Mouse (Mus musculus) lung, adult 18-20 months (tissue): ENCODE results near the gene Sh3pxd2a.

Experiments used
- DNase-seq, 2 experiments: peaks; one replicate each; pipeline ENCODE4 v3.0.0; 2022; ENCODE audit warnings: mixed read lengths in 2 of 2

The Sh3pxd2a gene

GRCm38 (mm10) chr19:47266070-47266801, 198.0 kb downstream of the Sh3pxd2a start:
- DNase-seq, result peak; percentile 35 to 66

GRCm38 (mm10) chr19:47264322-47265092, 199.7 kb downstream of the Sh3pxd2a start:
- peak; percentile 72 to 84 for DNase-seq

DNA sequence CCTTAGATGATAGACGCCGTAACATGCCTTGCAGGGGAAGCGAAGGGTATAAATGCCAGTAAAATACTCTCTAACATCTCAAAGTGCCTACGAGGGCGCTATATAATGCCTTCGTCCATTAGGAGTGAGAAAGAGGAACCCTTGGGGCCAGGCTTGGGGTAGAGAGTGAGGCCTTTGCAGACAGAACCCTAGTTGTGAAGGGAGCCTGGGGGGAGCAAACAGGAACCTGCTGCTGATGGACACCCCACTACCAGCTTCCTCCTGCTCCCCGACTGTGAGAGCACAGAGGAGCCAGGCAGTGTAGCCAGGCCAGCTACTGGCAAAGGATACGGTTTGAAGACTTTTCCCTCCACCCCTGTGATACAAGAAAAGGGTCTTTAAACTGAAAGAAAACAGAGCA, 200.6 kb downstream of the Sh3pxd2a start:
- DNase-seq, result no peak

GRCm38 (mm10) chr19:47261196-47261595, 203.0 kb downstream of the Sh3pxd2a start:
- DNase-seq, result no peak

DNA sequence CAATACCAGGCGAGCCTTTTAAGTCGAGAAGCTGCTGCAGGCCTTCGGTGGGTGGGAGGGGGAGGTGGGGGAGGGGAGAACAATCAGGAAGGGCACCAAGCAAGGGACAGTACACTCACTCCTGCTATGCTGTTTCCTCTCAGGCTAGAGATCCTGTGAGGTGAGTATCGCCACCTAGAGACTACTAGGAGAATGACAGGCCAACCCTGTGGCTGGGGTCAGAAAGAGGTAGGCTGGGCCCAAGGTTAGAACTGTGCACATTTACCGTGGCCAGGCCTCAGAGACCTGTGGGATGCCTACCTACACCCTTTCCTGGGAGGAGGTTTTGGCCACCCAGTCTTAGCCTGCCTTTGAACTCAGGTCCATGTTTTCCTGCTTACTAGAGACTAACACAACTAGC, 204.6 kb downstream of the Sh3pxd2a start:
- DNase-seq, result no peak

DNA sequence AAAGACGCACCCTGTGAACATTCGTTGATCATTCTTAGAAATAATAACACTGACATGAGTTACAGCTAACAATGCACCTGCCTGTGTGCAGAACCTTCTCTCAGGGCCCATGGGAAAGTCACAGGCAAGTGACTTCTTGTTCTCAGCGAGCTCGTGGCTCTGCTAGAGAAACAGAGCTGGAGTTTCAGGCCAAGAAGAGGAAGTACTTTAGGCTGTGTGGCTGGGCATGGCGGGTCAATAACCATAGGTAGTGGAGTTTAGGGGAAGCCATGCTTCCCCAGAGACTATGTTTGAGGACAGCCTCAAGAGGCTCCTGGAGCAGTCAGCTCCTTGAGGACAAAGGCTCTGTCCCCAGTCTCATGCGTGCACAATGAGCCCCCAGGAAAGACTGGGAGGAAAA, 208.3 kb downstream of the Sh3pxd2a start:
- DNase-seq, result no peak

- DNase-seq, result no peak
These were observed 209.2 kb downstream of the Sh3pxd2a start for GRCm38 (mm10) chr19:47255036-47255435.

DNA sequence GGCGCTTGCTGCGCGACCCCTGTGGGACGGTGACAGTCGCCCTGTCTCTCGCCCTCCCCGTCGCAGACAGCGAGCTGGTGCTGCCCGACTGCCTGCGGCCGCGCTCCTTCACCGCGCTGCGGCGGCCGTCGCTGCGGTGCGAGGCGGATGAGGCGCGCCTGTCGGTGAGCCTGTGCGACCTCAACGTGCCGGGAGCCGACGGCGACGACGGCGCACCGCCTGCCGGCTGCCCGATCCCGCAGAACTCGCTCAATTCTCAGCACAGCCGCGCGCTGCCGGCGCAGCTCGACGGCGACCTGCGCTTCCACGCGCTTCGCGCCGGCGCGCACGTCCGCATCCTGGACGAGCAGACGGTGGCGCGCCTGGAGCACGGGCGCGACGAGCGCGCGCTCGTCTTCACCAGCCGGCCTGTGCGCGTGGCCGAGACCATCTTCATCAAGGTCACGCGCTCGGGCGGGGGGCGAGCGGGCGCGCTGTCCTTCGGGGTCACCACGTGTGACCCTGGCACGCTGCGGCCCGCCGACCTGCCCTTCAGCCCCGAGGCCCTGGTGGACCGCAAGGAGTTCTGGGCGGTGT, 211.1 kb downstream of the Sh3pxd2a start:
- no peak for DNase-seq

DNA sequence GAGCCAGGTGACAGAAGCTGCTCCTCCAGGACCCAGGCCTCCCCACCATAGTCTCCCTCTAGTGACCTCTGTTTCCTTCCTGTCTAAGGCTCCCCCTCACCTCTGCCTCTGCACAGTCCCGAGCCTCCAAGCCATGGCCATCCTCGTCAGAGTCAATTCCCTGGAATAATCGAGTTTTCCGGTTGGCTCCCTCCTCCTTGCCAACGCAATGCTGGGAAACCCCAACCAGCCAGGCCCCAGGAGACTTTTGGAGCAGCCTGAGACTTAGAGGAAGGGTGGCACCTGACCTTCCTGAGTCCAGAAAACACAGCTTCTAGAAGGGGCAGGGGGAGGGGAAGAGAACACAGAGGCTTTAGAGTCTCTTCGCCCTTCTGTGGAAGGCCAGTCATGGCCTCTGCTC, 213.3 kb downstream of the Sh3pxd2a start:
- DNase-seq, result no peak

DNA sequence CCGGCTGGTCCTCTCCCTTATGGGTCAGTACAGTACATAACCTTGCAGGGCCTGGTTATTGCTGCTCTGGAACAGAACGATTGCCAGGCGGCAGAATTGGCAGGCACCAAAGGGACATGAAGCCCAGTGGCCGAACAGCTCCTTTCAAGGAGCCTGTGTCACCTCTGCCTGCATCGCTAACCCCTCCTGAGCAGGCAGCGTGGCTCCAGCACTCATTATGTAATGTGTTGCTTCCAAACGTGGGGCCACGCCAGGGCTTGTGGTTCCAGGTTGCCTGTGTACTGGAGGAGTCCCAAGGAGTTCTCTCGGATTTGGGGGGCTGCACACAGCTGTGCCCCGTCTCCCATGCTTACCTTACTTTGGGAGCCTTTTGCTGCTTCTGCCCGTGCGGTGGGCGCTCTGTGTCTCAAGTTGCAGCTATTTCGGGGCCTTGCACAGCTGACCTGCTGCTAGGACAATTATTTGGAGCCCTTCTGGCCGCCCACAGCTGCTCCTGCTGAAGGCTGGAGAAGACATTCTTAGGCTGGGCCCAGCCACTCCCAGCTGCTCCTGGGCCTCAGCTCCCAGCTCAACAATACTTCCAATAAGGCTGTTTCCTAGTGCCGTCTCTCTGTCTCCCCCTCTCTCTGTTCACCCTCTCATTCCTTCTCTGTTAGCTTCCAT, 215.2 kb downstream of the Sh3pxd2a start:
- no peak for DNase-seq

GRCm38 (mm10) chr19:47248296-47248695, 215.9 kb downstream of the Sh3pxd2a start:
- no peak for DNase-seq

- DNase-seq, result peak; percentile 55 to 65
These were observed 216.4 kb downstream of the Sh3pxd2a start for GRCm38 (mm10) chr19:47247791-47248190.

- no peak for DNase-seq
These were observed 218.7 kb downstream of the Sh3pxd2a start for GRCm38 (mm10) chr19:47245512-47245911.

DNA sequence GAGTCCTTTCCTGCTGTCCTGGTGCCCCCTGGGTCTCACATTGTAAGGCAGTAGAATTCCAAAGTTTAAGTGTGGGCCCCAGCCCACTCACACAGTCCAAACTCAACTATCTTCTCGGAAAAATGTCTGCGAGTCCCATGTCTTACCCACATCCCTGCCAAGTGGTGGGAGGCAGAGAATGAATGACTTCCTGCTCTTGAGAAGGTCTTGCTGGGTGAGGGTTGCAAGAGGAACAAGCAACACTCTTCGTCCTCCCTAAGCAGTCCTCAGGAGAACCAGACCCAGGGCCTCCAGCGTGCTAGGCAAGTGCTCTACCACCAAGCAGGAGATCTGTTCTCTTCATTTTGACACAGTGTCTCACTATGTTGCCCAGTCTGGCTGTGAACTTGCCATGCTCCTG, 222.0 kb downstream of the Sh3pxd2a start:
- no peak for DNase-seq

- no peak for DNase-seq
These were observed 223.2 kb downstream of the Sh3pxd2a start for GRCm38 (mm10) chr19:47240957-47241356.

DNA sequence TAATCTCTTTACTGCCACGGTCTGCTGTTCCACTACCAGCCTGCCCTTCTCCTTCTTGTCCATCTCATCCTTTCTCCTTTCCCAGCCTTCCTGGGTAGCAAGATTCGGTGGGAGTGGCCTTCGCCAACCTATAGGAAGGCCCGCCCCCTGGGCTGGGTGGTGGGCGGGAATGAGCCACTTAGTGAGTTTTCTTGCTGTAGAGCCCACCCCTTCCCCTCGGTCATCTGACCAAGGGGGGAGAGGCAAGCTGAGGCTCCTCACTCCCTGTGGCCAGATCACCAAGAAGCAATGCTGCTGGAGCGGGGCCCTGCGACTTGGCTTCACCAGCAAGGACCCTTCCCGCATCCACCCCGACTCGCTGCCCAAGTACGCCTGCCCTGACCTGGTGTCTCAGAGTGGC, 224.1 kb downstream of the Sh3pxd2a start:
- DNase-seq, result no peak

- DNase-seq, result no peak
These were observed 231.1 kb downstream of the Sh3pxd2a start for GRCm38 (mm10) chr19:47233087-47233486.

GRCm38 (mm10) chr19:47232077-47232865, 231.9 kb downstream of the Sh3pxd2a start:
- no peak for DNase-seq

DNA sequence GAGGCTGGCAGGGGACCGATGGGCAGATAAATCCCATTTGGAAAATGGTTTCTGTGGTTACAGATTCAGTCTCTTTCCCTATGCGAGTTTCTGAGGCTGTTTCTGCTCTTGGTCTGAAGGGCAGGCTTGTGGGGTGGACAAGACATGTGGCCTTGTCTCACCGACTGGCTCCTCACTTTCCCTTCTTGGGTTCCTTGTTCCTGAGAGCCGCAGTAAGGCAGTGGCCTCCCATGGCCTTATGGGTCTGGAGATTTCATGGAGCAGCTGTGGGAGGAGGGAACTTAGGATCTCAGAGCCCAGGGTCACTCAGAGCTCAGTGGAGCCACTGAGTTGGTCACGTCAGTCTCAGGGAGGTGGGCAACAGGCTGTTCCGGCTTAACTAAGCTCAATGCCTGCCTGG, 232.8 kb downstream of the Sh3pxd2a start:
- DNase-seq, result no peak

GRCm38 (mm10) chr19:47230682-47231081, 233.5 kb downstream of the Sh3pxd2a start:
- no peak for DNase-seq

GRCm38 (mm10) chr19:47230082-47230481, 234.1 kb downstream of the Sh3pxd2a start:
- DNase-seq, result no peak

DNA sequence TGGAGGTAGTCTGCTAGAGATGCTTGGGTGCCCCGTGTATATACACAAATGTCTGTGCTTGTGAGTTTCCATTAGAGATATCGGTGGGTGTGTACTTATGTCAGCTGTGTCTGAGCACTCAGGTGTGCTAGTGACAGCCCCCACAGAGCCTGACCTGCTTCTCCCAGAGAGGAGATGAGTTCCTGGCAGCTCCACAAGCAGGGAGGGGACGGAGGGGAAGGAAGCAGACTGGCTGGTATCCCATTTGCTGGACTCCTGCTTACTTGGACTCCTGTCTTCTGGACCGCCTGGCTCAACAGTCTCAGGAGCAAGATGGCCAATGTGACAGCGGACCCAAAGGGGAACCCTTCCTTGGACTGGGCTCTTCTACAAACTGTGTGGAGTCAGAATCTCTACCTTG, 234.7 kb downstream of the Sh3pxd2a start:
- no peak for DNase-seq
